Mouse (Mus musculus) olfactory bulb, adult 2 months (tissue): ENCODE data around the gene Nufip1.

ENCODE experiments used
- CTCF ChIP-seq: fragments of 200-500 bp; IDR thresholded peaks from 2 replicates; pipeline ENCODE4 v1.5.1; 2012; ENCODE audit warnings: low read depth, mild to moderate bottlenecking, low read length, moderate library complexity; ENCODE audit not compliant: insufficient read depth
- POLR2A ChIP-seq: fragments of 200-500 bp; IDR thresholded peaks from 2 replicates; pipeline ENCODE4 v1.6.1; 2012; ENCODE audit warnings: mild to moderate bottlenecking, low read depth, low read length, moderate library complexity; ENCODE audit not compliant: insufficient read depth

DNA sequence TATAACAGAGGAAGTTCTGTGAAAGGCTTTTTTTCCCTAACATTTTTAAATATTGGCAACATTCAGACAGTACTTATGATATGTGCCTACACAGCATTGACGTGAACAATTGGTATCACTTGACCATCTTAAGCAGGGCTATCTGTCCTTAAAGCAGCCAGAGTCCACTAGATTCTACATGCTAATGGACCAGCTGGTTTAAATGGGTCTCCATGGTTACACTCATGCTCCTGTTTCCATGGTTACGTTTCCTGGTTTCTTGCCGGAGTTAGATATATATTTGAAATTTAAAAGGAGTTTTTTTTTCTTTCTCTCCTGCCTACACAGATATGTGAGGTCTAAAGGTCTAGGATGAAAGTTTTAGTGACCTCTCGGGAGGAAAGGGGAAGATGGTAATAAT lies 34.1 kb upstream of the Nufip1 start:
- TF ChIP-seq CTCF (no peak), POLR2A (no peak)
